Mouse (Mus musculus) G1E (cell line): ENCODE results near the gene Lmo7. TPM values are rescaled to one million over a fixed set of nuclear protein-coding genes. Genes with fewer than 3 reads are reported as not detected.

Experiments
- ATAC-seq: 2 replicates; pipeline ENCODE4 v1.8.0; 2016; ENCODE audit warnings: mild to moderate bottlenecking; ENCODE audit not compliant: insufficient number of reproducible peaks, poor library complexity, low FRiP score, severe bottlenecking; ENCODE audit errors: extremely low read depth
- DNase-seq: peaks from one replicate; pipeline ENCODE4 v3.0.0; 2012; ENCODE audit warnings: low spot score
- H3K27me3 ChIP-seq: 2 replicates; pipeline ENCODE4 v1.6.1; 2012; ENCODE audit warnings: mild to moderate bottlenecking, low read length, inconsistent platforms; ENCODE audit not compliant: insufficient read depth
- H3K36me3 ChIP-seq: replicated peaks from 2 replicates; pipeline ENCODE3; 2012; ENCODE audit warnings: mild to moderate bottlenecking, inconsistent platforms
- H3K4me1 ChIP-seq: 2 replicates; pipeline ENCODE4 v1.6.1; 2012; ENCODE audit warnings: low read depth, low read length, inconsistent platforms, mixed read lengths; ENCODE audit not compliant: insufficient read depth
- H3K4me3 ChIP-seq: 2 replicates; pipeline ENCODE4 v1.5.1; 2012; ENCODE audit warnings: low read depth, mild to moderate bottlenecking, inconsistent platforms, low read length, moderate library complexity, mixed read lengths
- H3K9me3 ChIP-seq: replicated peaks from 2 replicates; pipeline ENCODE4 v1.6.1; 2012; ENCODE audit warnings: inconsistent platforms
- CTCF ChIP-seq: IDR thresholded peaks from 2 replicates; pipeline ENCODE4 v1.5.1; 2012; ENCODE audit warnings: low read depth, low read length, inconsistent platforms, mixed read lengths
- GATA1 ChIP-seq: IDR thresholded peaks from 2 replicates; pipeline ENCODE4 v1.6.1; 2012; ENCODE audit warnings: borderline replicate concordance, low read length, inconsistent platforms, mixed read lengths
- GATA2 ChIP-seq: IDR thresholded peaks from 2 replicates; pipeline ENCODE4 v1.6.1; 2012; ENCODE audit warnings: low read depth, low read length, inconsistent platforms, borderline replicate concordance
- POLR2AphosphoS5 ChIP-seq: IDR thresholded peaks from 2 replicates; pipeline ENCODE4 v1.6.1; 2012; ENCODE audit warnings: low read depth, low read length, inconsistent platforms; ENCODE audit not compliant: insufficient replicate concordance
- TAL1 ChIP-seq: conservative IDR thresholded peaks from 2 replicates; pipeline ENCODE4 v1.6.1; 2012; ENCODE audit warnings: low read depth, low read length, inconsistent platforms, mixed read lengths
- polyA plus RNA-seq: library from polyadenylated mRNA; stranded (reverse); fragments of >175 nt; gene quantifications from 2 replicates; pipeline ENCODE4 v1.2.3, GENCODE M21; 2012
- total RNA-seq, 2 experiments: library from RNA; stranded (forward) in 1 of 2; stranded (reverse) in 1 of 2; fragments of 200-1000 nt in 1 of 2; fragments of >200 nt in 1 of 2; fragmentation: Nextera tagmentation in 1 of 2; gene quantifications; 2 replicates each; pipeline ENCODE4 v1.2.3; 2014 to 2017

Lmo7 gene
- total and polyA plus RNA-seq, 3 experiments = 0.71 TPM; not detected in 2

GRCm38 (mm10) chr14:101776296-101777128 lies 46.8 kb downstream of the Lmo7 start:
- no peak for TF ChIP-seq CTCF
- TF ChIP-seq GATA2 = no peak
- no peak for TF ChIP-seq GATA1
- TF ChIP-seq POLR2AphosphoS5 = no peak
- TF ChIP-seq TAL1 = no peak
- DNase-seq (no peak), ATAC-seq (no peak)
- Histone ChIP-seq H3K27me3 (no peaks in the 10 kb centered on the region), H3K4me3 (no peak overlapping the region), H3K9me3 (peaks cover 46% of the 10 kb centered on the region), H3K4me1 (no peaks in the 10 kb centered on the region), H3K36me3 (no peaks in the 10 kb centered on the region)

- Histone ChIP-seq H3K4me1 (no peaks in the 10 kb centered on the region), H3K9me3 (peaks cover 48% of the 10 kb centered on the region), H3K4me3 (no peak overlapping the region), H3K27me3 (no peaks in the 10 kb centered on the region), H3K36me3 (no peaks in the 10 kb centered on the region)
- DNase-seq (no peak), ATAC-seq (no peak)
- TF ChIP-seq GATA2 (no peak), CTCF (no peak), POLR2AphosphoS5 (no peak), GATA1 (no peak), TAL1 (no peak)
These were observed 47.4 kb downstream of the Lmo7 start for GRCm38 (mm10) chr14:101777129-101777493.

GRCm38 (mm10) chr14:101778426-101778825 lies 48.7 kb downstream of the Lmo7 start:
- no peaks in the 10 kb centered on the region for H3K36me3 ChIP-seq
- TF ChIP-seq POLR2AphosphoS5 (no peak), TAL1 (no peak), GATA1 (no peak), GATA2 (no peak), CTCF (no peak)
- no peak for ATAC-seq

GRCm38 (mm10) chr14:101780016-101780415 lies 50.3 kb downstream of the Lmo7 start:
- no peaks in the 10 kb centered on the region for H3K4me1 ChIP-seq
- H3K9me3 ChIP-seq = peaks cover 30% of the 10 kb centered on the region
- ATAC-seq = no peak

More at GRCm38 (mm10) chr14:101778426-101778825, 48.7 kb downstream of the Lmo7 start:
- Histone ChIP-seq H3K27me3 (no peaks in the 10 kb centered on the region), H3K4me1 (no peaks in the 10 kb centered on the region), H3K4me3 (no peak overlapping the region), H3K9me3 (peaks cover 36% of the 10 kb centered on the region)
- no peak for DNase-seq

GRCm38 (mm10) chr14:101781219-101781618 lies 51.5 kb downstream of the Lmo7 start:
- Histone ChIP-seq H3K4me3 (no peak overlapping the region), H3K27me3 (no peaks in the 10 kb centered on the region), H3K4me1 (no peaks in the 10 kb centered on the region), H3K9me3 (peaks cover 38% of the 10 kb centered on the region), H3K36me3 (no peaks in the 10 kb centered on the region)
- DNase-seq (no peak), ATAC-seq (no peak)
- TF ChIP-seq POLR2AphosphoS5 (no peak), TAL1 (no peak), GATA1 (no peak), CTCF (no peak)

More at GRCm38 (mm10) chr14:101780016-101780415, 50.3 kb downstream of the Lmo7 start:
- no peaks in the 10 kb centered on the region for H3K27me3 ChIP-seq
- no peak overlapping the region for H3K4me3 ChIP-seq
- no peaks in the 10 kb centered on the region for H3K36me3 ChIP-seq
- no peak for DNase-seq
- TF ChIP-seq TAL1 (no peak), POLR2AphosphoS5 (no peak), GATA1 (no peak)

GRCm38 (mm10) chr14:101781943-101782510 lies 52.3 kb downstream of the Lmo7 start:
- H3K4me3 ChIP-seq = no peak overlapping the region
- no peaks in the 10 kb centered on the region for H3K27me3 ChIP-seq
- H3K9me3 ChIP-seq = peaks cover 41% of the 10 kb centered on the region
- DNase-seq (no peak), ATAC-seq (no peak)
- TF ChIP-seq POLR2AphosphoS5 (no peak), TAL1 (no peak), GATA1 (no peak), GATA2 (no peak), CTCF (no peak)
- no peaks in the 10 kb centered on the region for H3K36me3 ChIP-seq
- no peaks in the 10 kb centered on the region for H3K4me1 ChIP-seq
